Mouse (Mus musculus): Measurements from ENCODE around the gene Gm21788.
"Not testable (repeated sequence)": the region's sequence is repeated elsewhere in the genome, so short reads cannot be mapped to it uniquely, and the experiment has no call there.

DNA sequence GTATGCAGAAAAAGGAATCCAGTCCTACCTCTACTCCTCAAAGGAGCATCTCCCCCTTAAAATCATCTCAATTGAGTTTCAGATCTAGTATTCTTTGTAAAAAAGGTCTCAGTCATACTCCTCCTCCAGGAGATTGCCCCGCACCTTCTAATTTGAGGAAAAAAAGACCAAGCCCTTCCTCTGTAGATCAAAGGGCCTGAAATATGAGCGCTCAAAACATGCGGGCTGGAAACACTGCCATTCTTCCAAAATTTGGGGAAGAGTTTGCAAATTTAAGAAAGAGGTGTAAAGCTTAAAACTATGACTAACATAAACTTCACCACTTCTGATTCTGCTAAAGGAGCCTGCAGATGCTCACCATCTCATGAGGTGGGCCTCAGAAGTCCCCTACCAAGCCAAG lies at the start of gene Gm21788:
- not testable (repeated sequence) for TF ChIP-seq CTCF, POLR2A (IDR thresholded peaks at IDR 0.05; ENCODE audit: extremely low read depth, insufficient read depth, low read length)

Data from cortical plate, adult 2 months (tissue).